Mouse (Mus musculus) testis, adult 2 months (tissue): Measurements from ENCODE around the gene Bmi1.

ENCODE experiments used
- CTCF ChIP-seq: fragments of 200-500 bp; IDR thresholded peaks from 2 replicates; pipeline ENCODE4 v1.5.1; 2012; ENCODE audit warnings: low read depth, mild to moderate bottlenecking, inconsistent platforms, low read length, moderate library complexity; ENCODE audit not compliant: control insufficient read depth, insufficient read depth, insufficient replicate concordance
- POLR2A ChIP-seq: fragments of 200-500 bp; IDR thresholded peaks from 2 replicates; pipeline ENCODE4 v1.6.1; 2012; ENCODE audit warnings: low read depth, mild to moderate bottlenecking, inconsistent platforms, low read length, moderate library complexity; ENCODE audit not compliant: control insufficient read depth

- TF ChIP-seq CTCF (no peak), POLR2A (no peak; the same call in none of the 2 replicates)
Observed at GRCm38 (mm10) chr2:18689064-18689921, 12.5 kb downstream of the Bmi1 start.
